Mouse (Mus musculus) embryonic facial prominence, embryonic 13.5 days (tissue): ENCODE measurements around the gene Tgfbr2. TPM values are rescaled to one million over a fixed set of nuclear protein-coding genes. Genes with fewer than 3 reads are reported as not detected.

Source experiments
- ATAC-seq: fragments of 200-750 bp; cut with Nextera tagmentation; 2 replicates; pipeline ENCODE4 v1.8.0; 2017; ENCODE audit warnings: low read depth; ENCODE audit not compliant: insufficient number of reproducible peaks, insufficient read depth, low FRiP score, low TSS enrichment
- H3K27ac ChIP-seq: fragments of 300-500 bp; sonication (generic); 2 replicates; pipeline ENCODE4 v1.5.1; 2015; ENCODE audit warnings: moderate library complexity, mild to moderate bottlenecking, inconsistent platforms
- H3K27me3 ChIP-seq: fragments of 300-500 bp; sonication (generic); 2 replicates; pipeline ENCODE4 v1.6.1; 2015; ENCODE audit warnings: mild to moderate bottlenecking, inconsistent platforms
- H3K36me3 ChIP-seq: fragments of 300-500 bp; sonication (generic); 2 replicates; pipeline ENCODE4 v1.6.1; 2015; ENCODE audit warnings: mild to moderate bottlenecking, inconsistent platforms
- H3K4me1 ChIP-seq: fragments of 300-500 bp; sonication (generic); 2 replicates; pipeline ENCODE4 v1.6.1; 2015; ENCODE audit warnings: inconsistent platforms
- H3K4me2 ChIP-seq: fragments of 300-500 bp; sonication (generic); 2 replicates; pipeline ENCODE4 v1.6.1; 2015; ENCODE audit warnings: moderate library complexity, mild to moderate bottlenecking, inconsistent platforms
- H3K4me3 ChIP-seq: fragments of 300-500 bp; sonication (generic); 2 replicates; pipeline ENCODE4 v1.5.1; 2015; ENCODE audit warnings: mild to moderate bottlenecking, inconsistent platforms
- H3K9ac ChIP-seq: fragments of 300-500 bp; sonication (generic); 2 replicates; pipeline ENCODE4 v1.6.1; 2015; ENCODE audit warnings: mild to moderate bottlenecking, inconsistent platforms
- H3K9me3 ChIP-seq: fragments of 300-500 bp; sonication (generic); 2 replicates; pipeline ENCODE4 v1.6.1; 2016; ENCODE audit warnings: inconsistent platforms
- WGBS: fragments of 180-500 bp; shearing (Covaris S2); methylation state at CpG from one replicate; pipeline ENCODE4 v1.1.7; 2015; ENCODE audit warnings: mixed read lengths; 5-methylcytosine and 5-hydroxymethylcytosine counted together
- polyA plus RNA-seq: library from polyadenylated mRNA; unstranded; fragments of >200 nt; fragmentation: Nextera tagmentation; extraction: Ambion mirVana; gene quantifications from 2 replicates; pipeline ENCODE4 v1.2.1, GENCODE M21; 2015

Tgfbr2 gene
- polyA plus RNA-seq, 1 experiment from 2014 or later, result 27.0 TPM

DNA sequence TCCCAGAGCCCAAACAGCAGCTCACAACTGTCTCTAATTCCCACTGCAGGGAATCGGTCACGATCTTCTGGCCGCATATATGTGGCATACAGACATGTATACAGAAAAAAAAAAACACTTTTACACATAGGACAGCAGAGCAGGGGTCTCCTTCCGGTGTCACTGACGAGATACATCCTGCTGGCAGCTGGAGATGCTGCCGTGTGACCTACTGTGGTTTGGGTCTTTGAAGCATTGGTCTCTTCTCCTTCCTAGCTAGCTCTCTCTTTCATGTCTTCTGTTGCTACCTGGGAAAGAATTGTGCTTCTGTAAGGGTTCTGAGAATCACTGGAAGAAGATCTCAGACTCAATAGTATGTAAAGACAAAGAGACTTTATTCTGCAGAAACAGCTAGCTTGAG is 39.1 kb upstream of the Tgfbr2 start:
- Histone ChIP-seq H3K9me3 (no peaks in the 10 kb centered on the region), H3K27ac (no peak overlapping the region), H3K4me1 (peaks cover 28% of the 10 kb centered on the region), H3K4me3 (no peak overlapping the region), H3K9ac (no peak overlapping the region), H3K36me3 (no peaks in the 10 kb centered on the region), H3K4me2 (no peak overlapping the region), H3K27me3 (no peaks in the 10 kb centered on the region)
- no peak for ATAC-seq
- WGBS, result 79% methylated on average over 6 of the region's 6 CpGs

DNA sequence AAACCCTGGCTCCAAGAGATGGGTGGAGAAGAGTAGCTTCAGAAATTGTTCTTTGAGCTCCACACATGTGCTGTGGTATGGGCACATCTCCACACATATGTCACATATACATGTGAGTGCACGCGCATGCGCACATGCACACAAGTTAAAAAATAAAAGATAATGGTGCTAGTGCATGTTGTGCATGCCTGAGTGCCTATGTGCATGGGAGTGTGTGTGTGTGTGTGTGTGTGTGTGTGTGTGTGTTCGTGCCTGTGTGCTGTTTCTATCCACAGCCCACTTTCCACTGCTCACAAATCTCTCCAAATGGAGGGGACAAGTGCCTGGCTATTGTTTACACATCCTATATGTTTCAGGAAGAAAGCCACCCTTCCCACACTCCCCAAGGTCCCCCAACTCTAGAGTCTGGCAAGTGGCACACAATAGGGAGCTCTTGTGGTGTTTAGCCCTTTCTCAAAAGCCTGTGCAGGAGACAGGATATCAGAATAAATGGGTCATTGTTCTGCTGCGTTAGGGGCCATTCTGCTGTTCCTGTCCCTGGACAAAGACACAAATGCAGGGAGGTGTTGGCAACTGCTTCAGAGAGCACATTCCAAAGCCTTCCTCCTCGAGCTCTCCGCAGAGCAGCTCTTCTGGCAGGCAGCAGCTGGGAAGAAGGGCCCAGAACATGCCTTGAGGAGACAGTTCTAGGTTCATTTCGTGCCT is 37.9 kb upstream of the Tgfbr2 start:
- H3K4me3 ChIP-seq, result no peak overlapping the region
- no peaks in the 10 kb centered on the region for H3K36me3 ChIP-seq
- no peak overlapping the region for H3K4me2 ChIP-seq
- no peaks in the 10 kb centered on the region for H3K27me3 ChIP-seq
- ATAC-seq, result no peak
- H3K4me1 ChIP-seq, result peaks cover 16% of the 10 kb centered on the region
- H3K9ac ChIP-seq, result no peak overlapping the region
- 57% methylated on average over 8 of the region's 8 CpGs for WGBS
- H3K9me3 ChIP-seq, result no peaks in the 10 kb centered on the region
- H3K27ac ChIP-seq, result peak overlapping the region; percentile 64; the same call in 1 of the 2 replicates

DNA sequence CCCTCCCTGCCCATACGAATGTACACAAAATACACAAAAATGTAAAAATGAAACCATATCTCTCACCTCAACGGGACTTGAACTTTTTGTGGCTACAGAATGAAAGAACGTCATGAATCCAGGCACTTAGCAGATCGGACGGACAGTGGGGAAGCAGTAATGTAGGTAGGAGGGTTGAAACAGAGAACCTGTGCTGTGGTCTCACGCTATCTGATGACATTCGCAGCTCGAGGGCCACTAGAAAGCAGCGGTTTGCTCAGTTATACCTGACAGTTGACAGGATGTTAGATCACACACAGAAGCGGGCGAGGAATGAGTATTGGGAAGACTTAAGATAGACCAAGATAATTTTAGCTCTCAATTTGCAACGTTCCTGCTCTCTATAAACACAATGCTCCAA is 36.9 kb upstream of the Tgfbr2 start:
- Histone ChIP-seq H3K4me3 (no peak overlapping the region), H3K4me1 (peaks cover 19% of the 10 kb centered on the region), H3K36me3 (no peaks in the 10 kb centered on the region), H3K9me3 (no peaks in the 10 kb centered on the region), H3K9ac (no peak overlapping the region), H3K27me3 (no peaks in the 10 kb centered on the region), H3K4me2 (no peak overlapping the region), H3K27ac (no peak overlapping the region)
- no peak for ATAC-seq
- WGBS, result 79% methylated on average over 12 of the region's 12 CpGs

DNA sequence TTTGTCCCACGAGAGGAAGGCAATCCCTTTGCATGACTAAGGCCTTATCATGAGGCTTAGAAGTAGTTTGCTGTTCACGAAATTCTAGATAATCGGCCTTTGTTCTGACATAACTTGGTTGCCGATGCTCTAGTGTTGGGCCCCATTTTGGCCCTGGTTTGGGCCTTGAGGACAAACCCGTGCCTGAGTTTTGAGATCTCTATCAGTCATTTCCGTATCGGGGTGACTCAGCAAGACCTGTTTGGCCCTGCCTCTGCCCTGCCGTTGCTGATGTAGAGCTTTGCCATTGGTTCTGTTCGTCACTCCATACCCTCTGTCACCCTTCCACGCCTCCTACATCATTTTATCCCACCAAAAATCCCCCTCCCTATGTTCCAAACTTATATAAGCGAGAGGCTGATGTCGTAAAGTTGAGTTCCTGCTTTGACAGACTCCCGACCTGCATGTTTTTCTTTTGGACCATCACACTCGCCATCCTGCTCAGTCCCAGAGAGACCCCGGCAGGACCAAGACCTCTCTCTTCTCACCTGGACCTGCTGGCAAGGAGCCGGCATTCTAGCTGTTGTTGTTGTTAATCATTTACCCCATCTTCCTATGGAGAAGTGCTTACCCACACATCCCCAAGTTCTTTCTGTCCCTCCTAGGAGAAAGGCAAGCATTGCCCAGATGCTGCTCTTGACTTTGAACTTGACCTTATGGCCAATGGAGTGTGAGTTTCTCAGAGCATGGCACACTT is 33.2 kb upstream of the Tgfbr2 start:
- Histone ChIP-seq H3K27ac (no peak overlapping the region), H3K36me3 (no peaks in the 10 kb centered on the region), H3K9me3 (no peaks in the 10 kb centered on the region), H3K4me3 (no peak overlapping the region), H3K27me3 (no peaks in the 10 kb centered on the region), H3K4me1 (peaks cover 13% of the 10 kb centered on the region), H3K4me2 (no peak overlapping the region), H3K9ac (no peak overlapping the region)
- WGBS, result 87% methylated on average over 16 of the region's 16 CpGs
- no peak for ATAC-seq

DNA sequence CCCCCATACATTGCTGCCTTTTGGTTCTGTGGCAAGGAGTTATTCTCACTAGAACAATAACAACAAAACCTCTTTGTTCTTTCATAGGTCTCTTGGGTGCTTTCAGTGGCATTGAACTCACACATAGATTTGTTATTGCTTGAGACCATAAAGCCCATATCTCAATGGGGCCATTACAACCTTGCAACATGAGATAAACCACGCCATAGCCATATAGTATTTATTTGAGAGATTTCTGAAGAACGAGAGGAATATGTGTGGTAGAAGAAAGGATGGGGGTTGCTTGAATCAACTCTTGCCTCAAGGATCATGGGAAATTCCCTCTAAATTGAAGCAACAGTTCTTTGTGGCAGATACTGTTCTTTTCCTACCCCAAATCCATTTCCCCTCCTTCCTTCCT is 31.7 kb upstream of the Tgfbr2 start:
- no peaks in the 10 kb centered on the region for H3K36me3 ChIP-seq
- H3K27ac ChIP-seq, result no peak overlapping the region
- H3K4me2 ChIP-seq, result no peak overlapping the region
- 66% methylated on average over 2 of the region's 2 CpGs for WGBS
- no peaks in the 10 kb centered on the region for H3K9me3 ChIP-seq
- H3K4me3 ChIP-seq, result no peak overlapping the region
- no peak for ATAC-seq
- peaks cover 3% of the 10 kb centered on the region; the same call in 1 of the 2 replicates for H3K4me1 ChIP-seq
- no peak overlapping the region for H3K9ac ChIP-seq
- H3K27me3 ChIP-seq, result no peaks in the 10 kb centered on the region

DNA sequence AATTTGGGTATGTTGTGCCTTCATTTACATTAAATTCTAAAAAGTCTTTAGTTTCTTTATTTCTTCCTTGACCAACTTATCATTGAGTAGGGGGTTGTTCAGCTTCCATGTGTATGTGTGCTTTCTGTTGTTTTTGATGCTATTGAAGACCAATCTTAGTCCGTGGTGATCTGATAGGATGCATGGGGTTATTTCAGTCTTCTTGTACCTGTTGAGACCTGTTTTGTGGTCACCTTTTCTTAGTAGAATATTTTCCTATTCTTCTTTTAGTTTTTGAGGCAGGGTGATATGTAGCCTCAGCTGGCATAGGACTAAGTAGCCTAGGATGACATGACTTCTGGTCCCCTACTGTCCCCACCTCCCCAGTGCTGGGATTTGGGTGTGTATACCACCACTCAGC is 28.5 kb upstream of the Tgfbr2 start:
- Histone ChIP-seq H3K4me2 (no peak overlapping the region), H3K27ac (no peak overlapping the region), H3K36me3 (no peaks in the 10 kb centered on the region), H3K9ac (no peak overlapping the region), H3K4me1 (peaks cover 6% of the 10 kb centered on the region; the same call in 1 of the 2 replicates), H3K27me3 (no peaks in the 10 kb centered on the region), H3K4me3 (no peak overlapping the region), H3K9me3 (no peaks in the 10 kb centered on the region)
- 76% methylated on average over 1 of the region's 1 CpGs for WGBS
- no peak for ATAC-seq

DNA sequence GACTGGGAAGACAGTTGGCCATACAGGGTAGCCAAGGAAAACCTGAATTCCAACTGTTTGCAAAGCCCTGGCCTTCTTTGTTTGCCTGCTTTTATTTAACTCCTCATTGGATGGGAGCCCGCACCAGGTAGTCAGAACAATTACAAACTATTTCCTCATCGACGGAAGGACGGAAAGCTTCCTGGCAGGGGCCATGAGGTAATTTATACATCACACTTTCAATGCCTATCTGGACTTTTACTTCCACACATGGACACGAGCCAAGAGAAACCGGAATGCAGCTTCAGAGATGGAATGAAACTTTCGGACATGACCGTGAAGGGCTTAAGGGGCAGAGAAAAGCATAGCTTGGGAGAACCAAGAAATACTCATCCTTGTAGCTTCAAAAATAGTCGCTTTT is 24.0 kb upstream of the Tgfbr2 start:
- Histone ChIP-seq H3K4me1 (0 out of 2 replicates have a peak, but pooled peaks cover 3% of the 10 kb centered on the region), H3K36me3 (no peaks in the 10 kb centered on the region), H3K4me2 (no peak overlapping the region), H3K4me3 (no peak overlapping the region), H3K27ac (no peak overlapping the region), H3K27me3 (no peaks in the 10 kb centered on the region), H3K9ac (no peak overlapping the region), H3K9me3 (no peaks in the 10 kb centered on the region)
- ATAC-seq, result no peak
- 63% methylated on average over 9 of the region's 9 CpGs for WGBS

DNA sequence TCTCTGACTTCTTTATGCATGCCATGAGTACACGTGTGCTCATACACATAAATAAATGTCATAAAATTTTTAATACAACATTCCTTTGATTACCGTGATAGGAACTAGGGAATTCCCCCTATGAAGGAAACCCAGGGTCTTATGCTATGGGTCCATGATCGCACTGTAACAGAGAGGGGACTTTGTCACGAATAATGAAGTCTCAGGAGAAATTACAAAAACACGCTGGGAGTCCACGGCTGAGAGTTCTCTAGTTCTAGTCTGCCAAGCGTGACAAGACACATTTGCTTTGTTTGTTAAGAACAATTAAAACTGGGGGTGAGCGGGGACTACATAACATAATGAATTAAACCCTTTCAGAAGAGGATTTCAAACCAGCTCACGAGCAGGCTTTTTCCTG is 23.3 kb upstream of the Tgfbr2 start:
- H3K4me3 ChIP-seq, result no peak overlapping the region
- no peak overlapping the region for H3K27ac ChIP-seq
- no peaks in the 10 kb centered on the region for H3K27me3 ChIP-seq
- no peak for ATAC-seq
- no peak overlapping the region for H3K9ac ChIP-seq
- 51% methylated on average over 9 of the region's 9 CpGs for WGBS
- no peaks in the 10 kb centered on the region for H3K9me3 ChIP-seq
- H3K4me1 ChIP-seq, result 0 out of 2 replicates have a peak, but pooled peaks cover 3% of the 10 kb centered on the region
- H3K4me2 ChIP-seq, result no peak overlapping the region
- H3K36me3 ChIP-seq, result no peaks in the 10 kb centered on the region

DNA sequence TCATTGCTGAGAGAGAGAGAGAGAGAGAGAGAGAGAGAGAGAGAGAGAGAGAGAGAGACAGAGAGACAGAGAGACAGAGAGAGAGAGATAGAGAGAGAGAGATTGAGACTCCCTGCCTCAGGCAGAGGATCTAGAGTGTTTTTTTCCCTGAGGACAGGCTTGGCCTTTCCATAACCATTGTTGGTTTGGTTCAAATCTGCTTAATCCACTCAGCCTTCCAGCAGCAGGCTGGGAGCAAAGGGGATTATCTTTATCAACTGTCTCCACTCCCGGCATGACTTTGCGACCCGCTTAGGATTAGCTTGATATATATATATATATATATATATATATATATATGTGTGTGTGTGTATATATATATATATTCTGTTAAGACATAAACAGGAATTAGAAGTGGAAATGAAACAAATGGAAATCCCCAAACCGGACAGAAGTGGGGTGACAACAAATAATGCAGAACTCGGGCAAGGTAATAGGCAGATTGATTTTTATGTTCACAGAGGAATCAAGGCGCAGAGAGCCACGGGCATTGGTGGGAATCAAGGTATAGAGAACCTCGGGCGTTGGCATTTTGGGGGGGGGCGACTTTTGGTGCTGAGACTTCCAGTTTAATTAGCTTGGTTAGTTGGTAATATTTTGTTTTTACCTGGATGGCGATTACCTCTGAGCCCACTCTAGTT is 22.5 kb upstream of the Tgfbr2 start:
- ATAC-seq, result no peak
- no peak overlapping the region for H3K27ac ChIP-seq
- 87% methylated on average over 11 of the region's 11 CpGs for WGBS

DNA sequence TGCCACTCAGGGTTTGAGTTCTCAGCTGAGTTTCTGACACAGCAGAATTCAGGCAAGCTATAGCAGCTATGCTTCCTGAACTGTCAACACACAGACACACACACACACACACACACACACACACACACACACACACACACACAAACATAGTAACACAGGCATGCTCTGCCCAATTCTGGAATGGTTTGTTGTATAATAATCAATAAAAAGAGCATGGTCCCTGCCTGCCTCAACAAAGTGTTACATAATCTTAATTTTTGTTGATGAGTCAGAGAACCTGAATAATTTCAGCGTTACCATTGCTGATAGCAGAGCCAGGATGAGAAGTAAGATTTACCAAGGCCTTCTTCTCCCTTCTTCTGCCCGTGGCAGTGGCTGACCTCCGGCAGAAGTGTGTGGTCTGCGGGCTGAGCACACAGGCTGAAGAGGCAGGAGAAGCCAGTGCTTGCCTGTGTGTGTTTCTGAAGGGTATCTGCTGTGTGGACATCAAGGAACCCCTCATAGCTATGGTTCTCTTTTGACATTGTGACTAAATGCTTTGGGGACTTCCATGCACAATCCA is 18.8 kb upstream of the Tgfbr2 start:
- Histone ChIP-seq H3K4me1 (0 out of 2 replicates have a peak, but pooled peaks cover 3% of the 10 kb centered on the region), H3K9ac (no peak overlapping the region), H3K4me2 (no peak overlapping the region), H3K27ac (no peak overlapping the region), H3K4me3 (no peak overlapping the region), H3K36me3 (no peaks in the 10 kb centered on the region), H3K9me3 (no peaks in the 10 kb centered on the region), H3K27me3 (no peaks in the 10 kb centered on the region)
- no peak for ATAC-seq
- 82% methylated on average over 4 of the region's 4 CpGs for WGBS

More for the DNA sequence above, 22.5 kb upstream of the Tgfbr2 start:
- H3K4me3 ChIP-seq, result no peak overlapping the region
- no peak overlapping the region for H3K9ac ChIP-seq
- H3K9me3 ChIP-seq, result no peaks in the 10 kb centered on the region
- no peak overlapping the region for H3K4me2 ChIP-seq
- H3K4me1 ChIP-seq, result 0 out of 2 replicates have a peak, but pooled peaks cover 3% of the 10 kb centered on the region
- no peaks in the 10 kb centered on the region for H3K36me3 ChIP-seq
- H3K27me3 ChIP-seq, result no peaks in the 10 kb centered on the region

DNA sequence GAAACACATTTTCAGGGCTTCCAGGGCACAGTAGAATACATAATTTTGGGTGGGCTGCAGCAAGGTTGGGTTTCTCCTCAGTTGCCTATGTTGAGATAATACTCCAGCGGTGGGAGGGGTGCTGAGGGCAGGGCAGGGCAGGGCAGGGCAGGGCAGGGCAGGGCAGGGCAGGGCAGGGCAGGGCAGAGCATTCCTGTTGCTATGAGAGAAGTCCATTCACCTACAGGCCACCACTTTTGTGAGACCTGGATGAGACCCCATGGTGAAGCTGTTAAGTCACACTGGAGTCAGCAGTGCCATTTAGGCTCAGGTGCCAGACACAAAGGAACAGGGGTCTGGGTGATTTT is 18.3 kb upstream of the Tgfbr2 start:
- Histone ChIP-seq H3K4me2 (no peak overlapping the region), H3K27ac (no peak overlapping the region), H3K4me1 (0 out of 2 replicates have a peak, but pooled peaks cover 2% of the 10 kb centered on the region), H3K4me3 (no peak overlapping the region), H3K9ac (no peak overlapping the region), H3K9me3 (no peaks in the 10 kb centered on the region), H3K36me3 (no peaks in the 10 kb centered on the region), H3K27me3 (no peaks in the 10 kb centered on the region)
- WGBS, result 92% methylated on average over 1 of the region's 1 CpGs
- ATAC-seq, result no peak
